In genomic region chr14:122104881-122105280, GRCm38 (mm10) we compare ENCODE assay signal across 7 mouse cellular contexts. TPM values are rescaled to one million over a fixed set of nuclear protein-coding genes. Genes with fewer than 3 reads are reported as not detected.
DNase-seq lines count a peak whose midpoint lies in the region; ATAC-seq lines count a peak whose summit lies in the region.

No protein-coding gene starts in this region.

- WGBS in embryonic facial prominence, embryonic 12.5 days: under 1% methylated on average over 24 of the region's 24 CpGs
- under 1% methylated on average over 24 of the region's 24 CpGs for whole genome bisulfite sequencing in limb, embryonic 11.5 days
- 1% methylated on average over 24 of the region's 24 CpGs for WGBS in midbrain, embryonic 14.5 days

- peak overlapping the region; percentile 71 for H3K4me2 ChIP-seq in embryonic facial prominence, embryonic 12.5 days (replicated peaks)
- H3K4me2 ChIP-seq in limb, embryonic 11.5 days (ENCODE audit: low read depth, severe bottlenecking): peak overlapping the region; percentile 77
- H3K4me2 ChIP-seq in midbrain, embryonic 14.5 days (ENCODE audit: low read length): peak overlapping the region; percentile 78

- ATAC-seq in embryonic facial prominence, embryonic 12.5 days (ENCODE audit: insufficient number of reproducible peaks, insufficient read depth, low FRiP score, low TSS enrichment): peak; percentile 92
- peak; percentile 95 for ATAC-seq in limb, embryonic 11.5 days (ENCODE audit: insufficient number of reproducible peaks, low FRiP score, low TSS enrichment, low read depth)
- ATAC-seq in midbrain, embryonic 14.5 days (ENCODE audit: low FRiP score, low TSS enrichment): peak; percentile 90

- H3K9me3 ChIP-seq in embryonic facial prominence, embryonic 12.5 days: no peaks in the 10 kb centered on the region
- no peaks in the 10 kb centered on the region for H3K9me3 ChIP-seq in limb, embryonic 11.5 days (ENCODE audit: control insufficient read depth, low read length)
- no peaks in the 10 kb centered on the region for H3K9me3 ChIP-seq in midbrain, embryonic 14.5 days (ENCODE audit: control insufficient read depth, low read length)

- peak overlapping the region; percentile 93 for H3K27ac ChIP-seq in embryonic facial prominence, embryonic 12.5 days
- peak overlapping the region; percentile 70 for H3K27ac ChIP-seq in limb, embryonic 11.5 days (replicated peaks; ENCODE audit: low read depth, low read length)
- H3K27ac ChIP-seq in midbrain, embryonic 14.5 days (replicated peaks; ENCODE audit: low read depth, low read length): peak overlapping the region; percentile 87

- peak overlapping the region; percentile 59 for H3K9ac ChIP-seq in embryonic facial prominence, embryonic 12.5 days
- H3K9ac ChIP-seq in limb, embryonic 11.5 days (ENCODE audit: low read length): peak overlapping the region; percentile 39
- H3K9ac ChIP-seq in midbrain, embryonic 14.5 days (replicated peaks; ENCODE audit: low read length): peak overlapping the region; percentile 58

- peak overlapping the region; percentile 42 for H3K4me3 ChIP-seq in embryonic facial prominence, embryonic 12.5 days
- peak overlapping the region; percentile 31 for H3K4me3 ChIP-seq in limb, embryonic 11.5 days (ENCODE audit: low read depth, low read length)
- peak overlapping the region; percentile 42 for H3K4me3 ChIP-seq in midbrain, embryonic 14.5 days (replicated peaks; ENCODE audit: low read depth, low read length)

- H3K27me3 ChIP-seq in embryonic facial prominence, embryonic 12.5 days: no peaks in the 10 kb centered on the region
- H3K27me3 ChIP-seq in limb, embryonic 11.5 days (ENCODE audit: control insufficient read depth, insufficient read depth, low read length): no peaks in the 10 kb centered on the region
- no peaks in the 10 kb centered on the region for H3K27me3 ChIP-seq in midbrain, embryonic 14.5 days (ENCODE audit: control insufficient read depth, insufficient read depth, low read length)

- DNase-seq in adrenal gland, postnatal 25 days: peak; percentile 94
- peak; percentile 100 for DNase-seq in heart, adult 11 months
- peak; percentile 94 for DNase-seq in kidney, adult 18-20 months
- DNase-seq in limb, embryonic 11.5 days (ENCODE audit: low spot score): peak; percentile 97
- DNase-seq in midbrain, embryonic 14.5 days: peak; percentile 95
- peak; percentile 91 to 92 for DNase-seq in spleen, adult 18-20 months

- no peaks in the 10 kb centered on the region for H3K36me3 ChIP-seq in embryonic facial prominence, embryonic 12.5 days
- H3K36me3 ChIP-seq in limb, embryonic 11.5 days (ENCODE audit: control insufficient read depth, insufficient read depth, low read length): no peaks in the 10 kb centered on the region
- H3K36me3 ChIP-seq in midbrain, embryonic 14.5 days (ENCODE audit: control insufficient read depth, insufficient read depth, low read length): no peaks in the 10 kb centered on the region

- peaks cover 22% of the 10 kb centered on the region for H3K4me1 ChIP-seq in embryonic facial prominence, embryonic 12.5 days
- H3K4me1 ChIP-seq in limb, embryonic 11.5 days (ENCODE audit: control insufficient read depth, insufficient read depth, low read length): peaks cover 6% of the 10 kb centered on the region; the same call in 1 of the 2 replicates
- H3K4me1 ChIP-seq in midbrain, embryonic 14.5 days (ENCODE audit: control insufficient read depth, insufficient read depth, low read length): peaks cover 31% of the 10 kb centered on the region

RNA-seq across cellular contexts. Expression of gene Tm9sf2, which starts 2.0 kb away (rescaled TPM):
- total RNA-seq in adrenal gland, postnatal 25 days (2021): 143 and 162 TPM in 2 replicates
- polyA plus RNA-seq in embryonic facial prominence, embryonic 12.5 days (2016; fragmentation: Nextera tagmentation; extraction: Ambion mirVana): 143 and 147 TPM in 2 replicates
- polyA plus RNA-seq in limb, embryonic 11.5 days (2014; fragmentation: Nextera tagmentation; extraction: Ambion mirVana): 117 and 119 TPM in 2 replicates
- 86.9 and 124 TPM in 2 replicates for polyA plus RNA-seq in midbrain, embryonic 14.5 days (2014; fragmentation: Nextera tagmentation; extraction: Ambion mirVana)

Comparison
In these comparisons a context has a peak if more than half of its experiments do, and no peak if none do; other contexts are left out.
1. Peak in every context shown above with its lines: DNase-seq, ATAC-seq, H3K4me3 ChIP-seq and H3K27ac ChIP-seq.